Mouse (Mus musculus) forebrain, embryonic 15.5 days (tissue): ENCODE data around the gene Ociad1. TPM values are rescaled to one million over a fixed set of nuclear protein-coding genes. Genes with fewer than 3 reads are reported as not detected.
"Not testable (repeated sequence)": the region's sequence is repeated elsewhere in the genome, so short reads cannot be mapped to it uniquely, and the experiment has no call there.

Source experiments
- ATAC-seq: fragments of 200-750 bp; cut with Nextera tagmentation; replicated peaks from 2 replicates; pipeline ENCODE4 v1.8.0; 2017; ENCODE audit warnings: mild to moderate bottlenecking, moderate TSS enrichment, moderate library complexity
- H3K27ac ChIP-seq: fragments of 300-500 bp; sonication (generic); replicated peaks from 2 replicates; pipeline ENCODE4 v1.5.1; 2015; ENCODE audit warnings: mild to moderate bottlenecking, inconsistent platforms
- H3K27me3 ChIP-seq: fragments of 300-500 bp; sonication (generic); 2 replicates; pipeline ENCODE4 v1.6.1; 2015; ENCODE audit warnings: inconsistent platforms
- H3K36me3 ChIP-seq: fragments of 300-500 bp; sonication (generic); 2 replicates; pipeline ENCODE4 v1.6.1; 2015; ENCODE audit warnings: mild to moderate bottlenecking, inconsistent platforms
- H3K4me1 ChIP-seq: fragments of 300-500 bp; sonication (generic); 2 replicates; pipeline ENCODE4 v1.6.1; 2015; ENCODE audit warnings: inconsistent platforms
- H3K4me2 ChIP-seq: fragments of 300-500 bp; sonication (generic); replicated peaks from 2 replicates; pipeline ENCODE4 v1.6.1; 2015; ENCODE audit warnings: mild to moderate bottlenecking, inconsistent platforms
- H3K4me3 ChIP-seq: fragments of 300-500 bp; sonication (generic); 2 replicates; pipeline ENCODE4 v1.5.1; 2015; ENCODE audit warnings: mild to moderate bottlenecking, inconsistent platforms
- H3K9ac ChIP-seq: fragments of 300-500 bp; sonication (generic); replicated peaks from 2 replicates; pipeline ENCODE4 v1.6.1; 2015; ENCODE audit warnings: mild to moderate bottlenecking, inconsistent platforms
- H3K9me3 ChIP-seq: fragments of 300-500 bp; sonication (generic); 2 replicates; pipeline ENCODE4 v1.6.1; 2016; ENCODE audit warnings: inconsistent platforms
- WGBS: fragments of 180-500 bp; shearing (Covaris S2); methylation state at CpG from one replicate; pipeline ENCODE4 v1.1.7; 2015; ENCODE audit warnings: mixed read lengths; 5-methylcytosine and 5-hydroxymethylcytosine counted together
- polyA plus RNA-seq: library from polyadenylated mRNA; unstranded; fragments of >200 nt; fragmentation: Nextera tagmentation; extraction: Ambion mirVana; gene quantifications from 2 replicates; pipeline ENCODE4 v1.2.1, GENCODE M21; 2015

The Ociad1 gene
- polyA plus RNA-seq, 1 experiment from 2014 or later = 268 TPM

- WGBS = 100% methylated on average over 1 of the region's 1 CpGs
- not testable (repeated sequence) for H3K27me3 ChIP-seq, H3K27ac ChIP-seq, H3K36me3 ChIP-seq, H3K4me2 ChIP-seq, H3K4me3 ChIP-seq, H3K4me1 ChIP-seq, ATAC-seq, H3K9ac ChIP-seq, H3K9me3 ChIP-seq
Observed at GRCm38 (mm10) chr5:73322684-73323083, 30.1 kb downstream of the Ociad1 start.

- no peak overlapping the region for H3K4me2 ChIP-seq
- H3K4me3 ChIP-seq = no peak overlapping the region
- no peak overlapping the region for H3K27ac ChIP-seq
- no peaks in the 10 kb centered on the region for H3K4me1 ChIP-seq
- H3K27me3 ChIP-seq = no peaks in the 10 kb centered on the region
- no peak for ATAC-seq
- H3K9me3 ChIP-seq = no peaks in the 10 kb centered on the region
- no peak overlapping the region for H3K9ac ChIP-seq
- no peaks in the 10 kb centered on the region for H3K36me3 ChIP-seq
- 89% methylated on average over 5 of the region's 5 CpGs for WGBS
Observed at GRCm38 (mm10) chr5:73323602-73324001, 31.0 kb downstream of the Ociad1 start.

- 89% methylated on average over 8 of the region's 8 CpGs for WGBS
- no peaks in the 10 kb centered on the region for H3K27me3 ChIP-seq
- H3K36me3 ChIP-seq = no peaks in the 10 kb centered on the region
- no peak overlapping the region for H3K9ac ChIP-seq
- no peak overlapping the region for H3K4me3 ChIP-seq
- no peak overlapping the region for H3K4me2 ChIP-seq
- ATAC-seq = no peak
- no peaks in the 10 kb centered on the region for H3K9me3 ChIP-seq
- no peaks in the 10 kb centered on the region for H3K4me1 ChIP-seq
- H3K27ac ChIP-seq = no peak overlapping the region
Observed at GRCm38 (mm10) chr5:73324526-73325170, 32.1 kb downstream of the Ociad1 start.

- no peaks in the 10 kb centered on the region for H3K9me3 ChIP-seq
- WGBS = 53% methylated on average over 4 of the region's 4 CpGs
- H3K27ac ChIP-seq = no peak overlapping the region
- ATAC-seq = no peak
- H3K27me3 ChIP-seq = no peaks in the 10 kb centered on the region
- no peaks in the 10 kb centered on the region for H3K36me3 ChIP-seq
- no peaks in the 10 kb centered on the region for H3K4me1 ChIP-seq
- no peak overlapping the region for H3K4me3 ChIP-seq
- H3K4me2 ChIP-seq = no peak overlapping the region
- H3K9ac ChIP-seq = no peak overlapping the region
Observed at GRCm38 (mm10) chr5:73331002-73331401, 38.4 kb downstream of the Ociad1 start.

GRCm38 (mm10) chr5:73336448-73336847 lies 43.9 kb downstream of the Ociad1 start:
- Histone ChIP-seq H3K4me1 (peaks cover 13% of the 10 kb centered on the region; the same call in 1 of the 2 replicates), H3K36me3 (no peaks in the 10 kb centered on the region), H3K27ac (no peak overlapping the region), H3K27me3 (no peaks in the 10 kb centered on the region), H3K9ac (no peak overlapping the region), H3K4me3 (no peak overlapping the region), H3K9me3 (no peaks in the 10 kb centered on the region), H3K4me2 (no peak overlapping the region)
- 92% methylated on average over 5 of the region's 5 CpGs for WGBS
- ATAC-seq = no peak

GRCm38 (mm10) chr5:73337961-73338831 lies 45.6 kb downstream of the Ociad1 start:
- Histone ChIP-seq H3K9me3 (no peaks in the 10 kb centered on the region), H3K4me2 (peak overlapping the region; percentile 79), H3K4me1 (peaks cover 13% of the 10 kb centered on the region; the same call in 1 of the 2 replicates), H3K36me3 (no peaks in the 10 kb centered on the region), H3K9ac (peak overlapping the region; percentile 70), H3K27me3 (no peaks in the 10 kb centered on the region), H3K27ac (peak overlapping the region; percentile 57), H3K4me3 (peak overlapping the region; percentile 68)
- ATAC-seq = peak; percentile 83
- 3% methylated on average over 33 of the region's 41 CpGs for WGBS

- Histone ChIP-seq H3K36me3 (no peaks in the 10 kb centered on the region), H3K9ac (peak overlapping the region; percentile 70), H3K27ac (peak overlapping the region; percentile 57), H3K4me3 (peak overlapping the region; percentile 68), H3K4me1 (peaks cover 13% of the 10 kb centered on the region; the same call in 1 of the 2 replicates), H3K27me3 (no peaks in the 10 kb centered on the region), H3K4me2 (peak overlapping the region; percentile 79), H3K9me3 (no peaks in the 10 kb centered on the region)
- ATAC-seq = peak; percentile 78
- 33% methylated on average over 14 of the region's 14 CpGs for WGBS
Observed at GRCm38 (mm10) chr5:73338832-73339163, 46.2 kb downstream of the Ociad1 start.

GRCm38 (mm10) chr5:73339779-73340722 lies 47.5 kb downstream of the Ociad1 start:
- H3K4me3 ChIP-seq = no peak overlapping the region
- no peak overlapping the region for H3K9ac ChIP-seq
- H3K27me3 ChIP-seq = no peaks in the 10 kb centered on the region
- H3K4me2 ChIP-seq = no peak overlapping the region
- ATAC-seq = no peak
- H3K4me1 ChIP-seq = peaks cover 13% of the 10 kb centered on the region; the same call in 1 of the 2 replicates
- no peaks in the 10 kb centered on the region for H3K36me3 ChIP-seq
- no peaks in the 10 kb centered on the region for H3K9me3 ChIP-seq
- no peak overlapping the region for H3K27ac ChIP-seq
- 91% methylated on average over 9 of the region's 9 CpGs for WGBS

- no peak within 1 kb of the TSS for H3K4me3 ChIP-seq
- H3K4me1 ChIP-seq = peaks cover 13% of the 10 kb centered on the region; the same call in 1 of the 2 replicates
- H3K36me3 ChIP-seq = no peaks in the 10 kb centered on the region
- 71% methylated on average over 8 of the region's 8 CpGs for WGBS
- H3K9ac ChIP-seq = no peak within 1 kb of the TSS
- H3K27me3 ChIP-seq = no peaks in the 10 kb centered on the region
- no peak for ATAC-seq
- H3K9me3 ChIP-seq = no peaks in the 10 kb centered on the region
- no peak within 1 kb of the TSS for H3K27ac ChIP-seq
- H3K4me2 ChIP-seq = no peak within 1 kb of the TSS
Observed at GRCm38 (mm10) chr5:73340723-73341235, 48.2 kb downstream of the Ociad1 start, which contains the start of gene Ociad2. Ociad2 (minus strand) TSS chr5:73341028.

GRCm38 (mm10) chr5:73342701-73343355 lies 50.2 kb downstream of the Ociad1 start:
- H3K4me3 ChIP-seq = no peak overlapping the region
- no peaks in the 10 kb centered on the region for H3K36me3 ChIP-seq
- H3K27ac ChIP-seq = no peak overlapping the region
- H3K27me3 ChIP-seq = no peaks in the 10 kb centered on the region
- WGBS = 85% methylated on average over 22 of the region's 22 CpGs
- no peak overlapping the region for H3K9ac ChIP-seq
- H3K9me3 ChIP-seq = no peaks in the 10 kb centered on the region
- H3K4me1 ChIP-seq = peaks cover 5% of the 10 kb centered on the region; the same call in 1 of the 2 replicates
- ATAC-seq = no peak
- H3K4me2 ChIP-seq = no peak overlapping the region

GRCm38 (mm10) chr5:73344310-73344709 lies 51.7 kb downstream of the Ociad1 start:
- H3K36me3 ChIP-seq = no peaks in the 10 kb centered on the region
- H3K27me3 ChIP-seq = no peaks in the 10 kb centered on the region
- no peak overlapping the region for H3K4me3 ChIP-seq
- H3K9me3 ChIP-seq = no peaks in the 10 kb centered on the region
- 61% methylated on average over 10 of the region's 10 CpGs for WGBS
- no peak for ATAC-seq
- no peak overlapping the region for H3K4me2 ChIP-seq
- no peak overlapping the region for H3K27ac ChIP-seq
- no peak overlapping the region for H3K9ac ChIP-seq
- H3K4me1 ChIP-seq = no peaks in the 10 kb centered on the region
